Mouse (Mus musculus) heart, embryonic 13.5 days (tissue): ENCODE results near the gene Ttyh2. TPM values are rescaled to one million over a fixed set of nuclear protein-coding genes. Genes with fewer than 3 reads are reported as not detected.
"Not testable (repeated sequence)": the region's sequence is repeated elsewhere in the genome, so short reads cannot be mapped to it uniquely, and the experiment has no call there.

Experiments
- ATAC-seq: fragments of 200-750 bp; cut with Nextera tagmentation; 2 replicates; pipeline ENCODE4 v1.8.0; 2017; ENCODE audit warnings: moderate TSS enrichment; ENCODE audit not compliant: insufficient number of reproducible peaks, low FRiP score, low TSS enrichment; ENCODE audit errors: extremely low read depth
- H3K27ac ChIP-seq: fragments of 300-500 bp; sonication (generic); replicated peaks from 2 replicates; pipeline ENCODE4 v1.5.1; 2015; ENCODE audit warnings: moderate library complexity, mild to moderate bottlenecking, inconsistent platforms
- H3K27me3 ChIP-seq: fragments of 300-500 bp; sonication (generic); replicated peaks from 2 replicates; pipeline ENCODE4 v1.6.1; 2015; ENCODE audit warnings: mild to moderate bottlenecking, inconsistent platforms
- H3K36me3 ChIP-seq: fragments of 300-500 bp; sonication (generic); 2 replicates; pipeline ENCODE4 v1.6.1; 2015; ENCODE audit warnings: mild to moderate bottlenecking, inconsistent platforms
- H3K4me1 ChIP-seq: fragments of 300-500 bp; sonication (generic); 2 replicates; pipeline ENCODE4 v1.6.1; 2015; ENCODE audit warnings: inconsistent platforms
- H3K4me2 ChIP-seq: fragments of 300-500 bp; sonication (generic); 2 replicates; pipeline ENCODE4 v1.6.1; 2015; ENCODE audit warnings: inconsistent platforms, mild to moderate bottlenecking, moderate library complexity
- H3K4me3 ChIP-seq: fragments of 300-500 bp; sonication (generic); 2 replicates; pipeline ENCODE4 v1.5.1; 2015; ENCODE audit warnings: moderate library complexity, mild to moderate bottlenecking, inconsistent platforms
- H3K9ac ChIP-seq: fragments of 300-500 bp; sonication (generic); 2 replicates; pipeline ENCODE4 v1.6.1; 2015; ENCODE audit warnings: inconsistent platforms, mild to moderate bottlenecking, moderate library complexity
- H3K9me3 ChIP-seq: fragments of 300-500 bp; sonication (generic); 2 replicates; pipeline ENCODE4 v1.6.1; 2016; ENCODE audit warnings: inconsistent platforms
- WGBS: fragments of 180-500 bp; shearing (Covaris S2); methylation state at CpG from one replicate; pipeline ENCODE4 v1.1.7; 2015; ENCODE audit warnings: mixed read lengths; 5-methylcytosine and 5-hydroxymethylcytosine counted together
- polyA plus RNA-seq: library from polyadenylated mRNA; unstranded; fragments of >200 nt; fragmentation: Nextera tagmentation; extraction: Ambion mirVana; gene quantifications from 2 replicates; pipeline ENCODE4 v1.2.1, GENCODE M21; 2015

Ttyh2 gene
- polyA plus RNA-seq, 1 experiment from 2014 or later, result 7.5 TPM

GRCm38 (mm10) chr11:114662746-114663362 lies 12.4 kb upstream of the Ttyh2 start:
- no peak overlapping the region for H3K27ac ChIP-seq
- peaks cover 35% of the 10 kb centered on the region for H3K27me3 ChIP-seq
- no peaks in the 10 kb centered on the region for H3K36me3 ChIP-seq
- no peak for ATAC-seq
- no peaks in the 10 kb centered on the region for H3K9me3 ChIP-seq
- H3K4me1 ChIP-seq, result peaks cover 2% of the 10 kb centered on the region; the same call in 1 of the 2 replicates
- no peak overlapping the region for H3K4me3 ChIP-seq
- H3K9ac ChIP-seq, result no peak overlapping the region
- H3K4me2 ChIP-seq, result no peak overlapping the region
- WGBS, result 32% methylated on average over 6 of the region's 6 CpGs

- Histone ChIP-seq H3K36me3 (no peaks in the 10 kb centered on the region), H3K9ac (no peak overlapping the region), H3K27me3 (peaks cover 35% of the 10 kb centered on the region), H3K4me1 (peaks cover 2% of the 10 kb centered on the region; the same call in 1 of the 2 replicates), H3K9me3 (no peaks in the 10 kb centered on the region), H3K27ac (no peak overlapping the region), H3K4me2 (no peak overlapping the region), H3K4me3 (no peak overlapping the region)
- 69% methylated on average over 7 of the region's 7 CpGs for whole genome bisulfite sequencing
- ATAC-seq, result no peak
These were observed 11.1 kb upstream of the Ttyh2 start for GRCm38 (mm10) chr11:114664164-114664563.

- Histone ChIP-seq H3K4me1 (peaks cover 15% of the 10 kb centered on the region), H3K4me2 (no peak overlapping the region), H3K27me3 (peaks cover 35% of the 10 kb centered on the region), H3K4me3 (no peak overlapping the region), H3K36me3 (peaks cover 6% of the 10 kb centered on the region), H3K9ac (no peak overlapping the region), H3K9me3 (no peaks in the 10 kb centered on the region), H3K27ac (no peak overlapping the region)
- no peak for ATAC-seq
- 33% methylated on average over 2 of the region's 2 CpGs for WGBS
These were observed 9.8 kb upstream of the Ttyh2 start for GRCm38 (mm10) chr11:114665463-114665862.

- WGBS, result 13% methylated on average over 13 of the region's 13 CpGs
- Histone ChIP-seq H3K27me3 (peaks cover 35% of the 10 kb centered on the region), H3K36me3 (peaks cover 19% of the 10 kb centered on the region), H3K4me1 (peaks cover 21% of the 10 kb centered on the region), H3K9me3 (no peaks in the 10 kb centered on the region), H3K4me3 (no peak overlapping the region), H3K27ac (no peak overlapping the region), H3K4me2 (no peak overlapping the region), H3K9ac (no peak overlapping the region)
- no peak for ATAC-seq
These were observed 8.4 kb upstream of the Ttyh2 start for GRCm38 (mm10) chr11:114666786-114667185.

GRCm38 (mm10) chr11:114667236-114667931 lies 7.8 kb upstream of the Ttyh2 start:
- 32% methylated on average over 17 of the region's 18 CpGs for WGBS
- Histone ChIP-seq H3K4me1 (peaks cover 21% of the 10 kb centered on the region), H3K27me3 (peaks cover 35% of the 10 kb centered on the region), H3K27ac (no peak overlapping the region), H3K9ac (no peak overlapping the region), H3K9me3 (no peaks in the 10 kb centered on the region), H3K4me2 (no peak overlapping the region), H3K4me3 (no peak overlapping the region), H3K36me3 (peaks cover 25% of the 10 kb centered on the region)
- ATAC-seq, result no peak

- H3K9ac ChIP-seq, H3K4me3 ChIP-seq, H3K4me2 ChIP-seq, H3K9me3 ChIP-seq, H3K27ac ChIP-seq, ATAC-seq: not testable (repeated sequence)
- Histone ChIP-seq H3K36me3 (peaks cover 30% of the 10 kb centered on the region), H3K27me3 (peaks cover 35% of the 10 kb centered on the region), H3K4me1 (peaks cover 21% of the 10 kb centered on the region)
- 17% methylated on average over 11 of the region's 11 CpGs for WGBS
These were observed 7.3 kb upstream of the Ttyh2 start for GRCm38 (mm10) chr11:114667932-114668285.

GRCm38 (mm10) chr11:114668301-114668710 lies 6.9 kb upstream of the Ttyh2 start, which contains the start of gene Rpl38:
TSS of gene Rpl38 (plus strand) at chr11:114668524.
- Histone ChIP-seq H3K36me3 (peaks cover 34% of the 10 kb centered on the region), H3K9ac (peak within 1 kb of the TSS; percentile 97), H3K27ac (peak within 1 kb of the TSS; percentile 92), H3K27me3 (peaks cover 34% of the 10 kb centered on the region), H3K4me1 (peaks cover 21% of the 10 kb centered on the region), H3K4me2 (peak within 1 kb of the TSS; percentile 91), H3K9me3 (no peaks in the 10 kb centered on the region), H3K4me3 (peak within 1 kb of the TSS; percentile 96)
- WGBS, result 0% methylated on average over 12 of the region's 21 CpGs
- peak; percentile 45; the same call in 1 of the 2 replicates for ATAC-seq

GRCm38 (mm10) chr11:114668741-114669623 lies 6.2 kb upstream of the Ttyh2 start:
- Histone ChIP-seq H3K27ac (peak overlapping the region; percentile 92), H3K9me3 (no peaks in the 10 kb centered on the region), H3K9ac (peak overlapping the region; percentile 97), H3K36me3 (peaks cover 41% of the 10 kb centered on the region), H3K4me1 (peaks cover 21% of the 10 kb centered on the region), H3K4me3 (peak overlapping the region; percentile 96), H3K4me2 (peak overlapping the region; percentile 91), H3K27me3 (peaks cover 29% of the 10 kb centered on the region)
- peak; percentile 50 for ATAC-seq
- 1% methylated on average over 56 of the region's 60 CpGs for WGBS

- Histone ChIP-seq H3K4me2 (peak overlapping the region; percentile 91), H3K4me3 (peak overlapping the region; percentile 96), H3K9me3 (no peaks in the 10 kb centered on the region), H3K36me3 (peaks cover 42% of the 10 kb centered on the region), H3K27me3 (peaks cover 22% of the 10 kb centered on the region), H3K4me1 (peaks cover 21% of the 10 kb centered on the region), H3K9ac (peak overlapping the region; percentile 97), H3K27ac (peak overlapping the region; percentile 92)
- 12% methylated on average over 12 of the region's 12 CpGs for WGBS
- no peak for ATAC-seq
These were observed 5.5 kb upstream of the Ttyh2 start for GRCm38 (mm10) chr11:114669651-114670168.

GRCm38 (mm10) chr11:114671147-114671546 lies 4.1 kb upstream of the Ttyh2 start:
- H3K36me3 ChIP-seq, result peaks cover 42% of the 10 kb centered on the region
- peaks cover 29% of the 10 kb centered on the region for H3K4me1 ChIP-seq
- no peaks in the 10 kb centered on the region for H3K9me3 ChIP-seq
- peak overlapping the region; percentile 91; the same call in 1 of the 2 replicates for H3K4me2 ChIP-seq
- H3K4me3 ChIP-seq, result peak overlapping the region; percentile 96; the same call in 1 of the 2 replicates
- WGBS, result 87% methylated on average over 5 of the region's 5 CpGs
- no peak overlapping the region for H3K27ac ChIP-seq
- H3K9ac ChIP-seq, result peak overlapping the region; percentile 97; the same call in 1 of the 2 replicates
- H3K27me3 ChIP-seq, result peaks cover 14% of the 10 kb centered on the region
- ATAC-seq, result no peak
